Mouse (Mus musculus) thymus, postnatal 14 days (tissue): ENCODE data around the gene Rpl28.
"Not testable (repeated sequence)": the region's sequence is repeated elsewhere in the genome, so short reads cannot be mapped to it uniquely, and the experiment has no call there.

Source experiments
- DNase-seq: peaks from one replicate; pipeline ENCODE4 v3.0.0; 2021

Gene Rpl28

GRCm38 (mm10) chr7:4783667-4784268, 8.9 kb upstream of the Rpl28 start:
- DNase-seq = no peak

GRCm38 (mm10) chr7:4788499-4789435, 3.9 kb upstream of the Rpl28 start:
- peak; percentile 50 for DNase-seq

GRCm38 (mm10) chr7:4789436-4789935, 3.2 kb upstream of the Rpl28 start, which contains the start of gene Tmem238:
Tmem238 (minus strand) TSS chr7:4789656.
- DNase-seq = peak; percentile 25

GRCm38 (mm10) chr7:4793248-4793647, 574 bp downstream of the Rpl28 start:
- DNase-seq = not testable (repeated sequence)

GRCm38 (mm10) chr7:4793674-4794073, 1.0 kb downstream of the Rpl28 start:
- no peak for DNase-seq

GRCm38 (mm10) chr7:4794631-4795168, 2.0 kb downstream of the Rpl28 start:
- DNase-seq = no peak

GRCm38 (mm10) chr7:4795767-4796433, 3.2 kb downstream of the Rpl28 start:
- DNase-seq = peak; percentile 21

GRCm38 (mm10) chr7:4802247-4802646, 9.6 kb downstream of the Rpl28 start:
- DNase-seq = no peak

- peak; percentile 51 for DNase-seq
These were observed 14.0 kb downstream of the Rpl28 start for GRCm38 (mm10) chr7:4806716-4807115.

- not testable (repeated sequence) for DNase-seq
These were observed 18.5 kb downstream of the Rpl28 start for GRCm38 (mm10) chr7:4811131-4811530.

- no peak for DNase-seq
These were observed 19.2 kb downstream of the Rpl28 start for GRCm38 (mm10) chr7:4811842-4812302.

GRCm38 (mm10) chr7:4812303-4813104, 19.8 kb downstream of the Rpl28 start, which contains the start of gene Ube2s:
Ube2s (minus strand) TSS chr7:4812590.
- DNase-seq = peak; percentile 98

GRCm38 (mm10) chr7:4813105-4813791, 20.6 kb downstream of the Rpl28 start:
- no peak for DNase-seq

GRCm38 (mm10) chr7:4816559-4816958, 23.9 kb downstream of the Rpl28 start:
- peak; percentile 34 for DNase-seq

- DNase-seq = not testable (repeated sequence)
These were observed 28.3 kb downstream of the Rpl28 start for GRCm38 (mm10) chr7:4820925-4821324.

GRCm38 (mm10) chr7:4821690-4822089, 29.0 kb downstream of the Rpl28 start:
- no peak for DNase-seq

GRCm38 (mm10) chr7:4822162-4822907, 29.7 kb downstream of the Rpl28 start:
- no peak for DNase-seq

- DNase-seq = no peak
These were observed 32.7 kb downstream of the Rpl28 start for GRCm38 (mm10) chr7:4825365-4825764.

GRCm38 (mm10) chr7:4830476-4830875, 37.8 kb downstream of the Rpl28 start:
- DNase-seq = no peak

- DNase-seq = no peak
These were observed 43.1 kb downstream of the Rpl28 start for GRCm38 (mm10) chr7:4835631-4836327.
